Mouse (Mus musculus) heart, adult 2 months (tissue): ENCODE results near the gene Sesn1. TPM values are rescaled to one million over a fixed set of nuclear protein-coding genes. Genes with fewer than 3 reads are reported as not detected.
A peak's percentile ranks its signal among the peaks of the same experiment; 100 is the strongest.

ENCODE experiments used
- DNase-seq, 2 experiments: peaks; one replicate each; pipeline ENCODE4 v3.0.0; 2021
- H3K27ac ChIP-seq: fragments of 200-600 bp; 2 replicates; pipeline ENCODE4 v1.8.1; 2022
- H3K27me3 ChIP-seq: fragments of 200-500 bp; 2 replicates; pipeline ENCODE4 v1.6.1; 2012; ENCODE audit warnings: mild to moderate bottlenecking, low read length, inconsistent platforms, mixed read lengths; ENCODE audit not compliant: control insufficient read depth, insufficient read depth
- H3K36me3 ChIP-seq: fragments of 200-500 bp; 2 replicates; pipeline ENCODE4 v1.6.1; 2012; ENCODE audit warnings: low read length, inconsistent platforms; ENCODE audit not compliant: control insufficient read depth, insufficient read depth
- H3K4me1 ChIP-seq: fragments of 200-500 bp; 2 replicates; pipeline ENCODE4 v1.6.1; 2011; ENCODE audit warnings: low read length; ENCODE audit not compliant: control insufficient read depth, insufficient read depth
- H3K4me3 ChIP-seq: fragments of 200-600 bp; 2 replicates; pipeline ENCODE4 v1.8.1; 2022
- H3K79me2 ChIP-seq: fragments of 200-500 bp; replicated peaks from 2 replicates; pipeline ENCODE4 v1.6.1; 2012; ENCODE audit warnings: mild to moderate bottlenecking, inconsistent platforms, low read length, moderate library complexity, mixed read lengths; ENCODE audit not compliant: control insufficient read depth, insufficient read depth
- H3K9ac ChIP-seq: fragments of 200-500 bp; 2 replicates; pipeline ENCODE4 v1.6.1; 2012; ENCODE audit warnings: low read depth, mild to moderate bottlenecking, control low read depth, inconsistent platforms, low read length, mixed read lengths
- CTCF ChIP-seq: fragments of 200-600 bp; IDR thresholded peaks from 2 replicates; pipeline ENCODE4 v1.8.1; 2022; ENCODE audit warnings: antibody characterized with exemption, mild to moderate bottlenecking, moderate library complexity
- EP300 ChIP-seq: fragments of 200-500 bp; IDR thresholded peaks from 2 replicates; pipeline ENCODE4 v1.6.1; 2011; ENCODE audit warnings: low read depth, low read length, control low read depth; ENCODE audit not compliant: insufficient read depth
- POLR2A ChIP-seq: fragments of 200-500 bp; IDR thresholded peaks from 2 replicates; pipeline ENCODE4 v1.6.1; 2011; ENCODE audit warnings: mild to moderate bottlenecking, low read depth, low read length, control low read depth; ENCODE audit not compliant: insufficient read depth
- WGBS: fragments of 180-500 bp; shearing (Covaris S2); methylation state at CpG from one replicate; pipeline ENCODE4 v1.1.7; 2018; 5-methylcytosine and 5-hydroxymethylcytosine counted together
- intact Hi-C: fragments of 180-260 bp; cut with DNase I; formaldehyde crosslinking; loops from one replicate; pipeline ENCODE4 v1.15.1; 2025
- polyA plus RNA-seq: library from polyadenylated mRNA; depleted of rRNA; stranded (reverse); fragments of >200 nt; gene quantifications from 2 replicates; pipeline ENCODE4 v1.2.3, GENCODE M21; 2012
- total RNA-seq, 2 experiments: library from RNA; stranded (reverse); gene quantifications; 2 replicates each; pipeline ENCODE4 v1.2.3; 2021

Sesn1 gene
- total and polyA plus RNA-seq, 3 experiments, result 47.8 to 121 (median 120) TPM

DNA sequence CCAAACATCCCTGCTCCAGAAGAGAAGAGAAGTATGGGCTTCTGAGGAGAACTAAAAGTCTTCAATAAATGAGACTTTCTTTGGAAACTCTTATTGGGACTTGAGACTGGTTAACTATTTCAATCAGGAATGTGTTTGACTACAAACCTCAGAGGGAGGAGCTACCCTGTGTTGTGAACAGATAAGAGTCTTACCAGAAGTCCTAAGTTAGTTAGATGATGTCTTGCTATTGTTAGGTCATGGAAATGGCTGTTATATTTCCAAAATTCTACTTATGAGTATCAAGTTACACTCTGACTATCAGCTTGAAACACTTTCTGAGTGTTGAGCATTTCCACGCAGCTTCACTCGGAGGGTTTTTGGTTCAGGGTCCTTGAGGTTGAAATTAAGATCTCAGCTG, 39.0 kb downstream of the Sesn1 start:
- Histone ChIP-seq H3K36me3 (no peaks in the 10 kb centered on the region), H3K79me2 (no peaks in the 10 kb centered on the region), H3K4me1 (no peaks in the 10 kb centered on the region; the same call in 1 of the 2 replicates), H3K27me3 (no peaks in the 10 kb centered on the region), H3K9ac (no peak overlapping the region), H3K4me3 (no peak overlapping the region), H3K27ac (no peak overlapping the region)
- intact Hi-C loops, result no loop called here
- TF ChIP-seq EP300, result no peak
- no peak for TF ChIP-seq CTCF
- TF ChIP-seq POLR2A, result no peak
- DNase-seq, result no peak
- 57% methylated on average over 2 of the region's 2 CpGs for WGBS

DNA sequence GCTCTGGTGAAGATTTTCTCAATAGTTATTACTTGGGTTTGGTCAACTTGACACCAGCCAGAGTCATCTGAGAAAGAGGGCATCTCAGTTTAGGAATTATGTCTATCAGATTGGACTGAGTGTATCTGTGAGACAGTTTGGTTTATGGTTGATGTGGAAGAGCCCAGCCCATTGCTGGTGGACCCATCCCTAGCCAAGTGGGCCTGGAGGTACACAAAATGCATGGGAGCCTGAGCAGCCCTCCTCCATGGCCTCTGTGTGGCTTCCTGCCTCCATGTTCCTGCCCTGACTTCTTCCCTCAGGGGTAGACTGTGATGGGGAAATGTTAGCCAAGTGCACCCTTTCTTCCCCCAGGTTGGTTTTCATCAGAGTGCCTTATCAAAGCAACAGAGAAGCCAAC, 50.1 kb downstream of the Sesn1 start:
- H3K27me3 ChIP-seq, result no peaks in the 10 kb centered on the region
- DNase-seq, result no peak
- H3K9ac ChIP-seq, result no peak overlapping the region
- no peaks in the 10 kb centered on the region for H3K36me3 ChIP-seq
- peaks cover 2% of the 10 kb centered on the region; the same call in 1 of the 2 replicates for H3K79me2 ChIP-seq
- no peak overlapping the region for H3K4me3 ChIP-seq
- no peaks in the 10 kb centered on the region for H3K4me1 ChIP-seq
- intact Hi-C loops, result no loop called here
- TF ChIP-seq CTCF (no peak), EP300 (no peak), POLR2A (no peak)
- H3K27ac ChIP-seq, result no peak overlapping the region

DNA sequence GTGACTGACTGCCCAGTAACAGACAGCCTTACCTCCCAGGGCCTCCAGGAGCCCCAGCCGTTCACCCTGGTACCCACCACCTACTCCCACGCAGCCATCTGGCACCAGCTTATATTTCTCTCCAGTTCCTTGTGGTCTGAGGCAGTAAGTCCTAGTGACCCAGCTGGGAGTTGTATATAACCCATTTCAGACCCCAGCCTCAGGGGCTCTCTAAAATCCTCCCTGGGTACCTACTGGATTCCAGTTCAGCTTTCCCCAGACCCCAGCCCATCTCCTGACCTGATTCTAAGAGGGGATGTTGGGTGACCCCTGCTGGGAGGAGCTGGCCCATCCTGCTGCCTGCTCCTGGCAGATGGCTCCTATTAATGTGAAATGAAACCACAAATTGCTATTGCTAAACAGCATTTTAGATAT, 50.5 kb downstream of the Sesn1 start:
- no peaks in the 10 kb centered on the region for H3K4me1 ChIP-seq
- peaks cover 2% of the 10 kb centered on the region; the same call in 1 of the 2 replicates for H3K79me2 ChIP-seq
- intact Hi-C loops, result no loop called here
- no peak overlapping the region for H3K9ac ChIP-seq
- H3K27me3 ChIP-seq, result no peaks in the 10 kb centered on the region
- DNase-seq, result no peak
- TF ChIP-seq EP300 (no peak), CTCF (no peak), POLR2A (no peak)
- 81% methylated on average over 2 of the region's 2 CpGs for WGBS
- no peak overlapping the region for H3K27ac ChIP-seq
- H3K36me3 ChIP-seq, result no peaks in the 10 kb centered on the region
- no peak overlapping the region for H3K4me3 ChIP-seq

DNA sequence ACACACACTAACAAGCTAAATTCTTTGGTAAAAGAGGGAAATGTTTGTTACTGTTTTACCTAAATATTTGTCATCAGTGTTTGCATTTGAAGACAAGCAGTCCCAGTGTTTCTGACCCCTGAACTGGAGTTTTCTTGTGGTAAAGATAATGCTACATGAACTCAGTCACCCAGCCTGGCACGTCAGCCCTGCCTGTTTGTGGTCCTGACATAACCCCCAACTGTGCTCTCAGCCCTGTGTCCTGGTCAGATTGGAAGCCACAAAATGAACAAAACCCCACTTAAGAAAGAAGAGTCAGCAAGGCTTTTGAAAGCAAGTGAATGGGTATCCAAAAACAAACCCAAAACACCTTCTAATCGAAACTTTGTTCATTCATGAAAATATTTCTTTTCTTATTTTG, 53.3 kb downstream of the Sesn1 start:
- no peak for TF ChIP-seq EP300
- TF ChIP-seq CTCF, result no peak
- no peak for TF ChIP-seq POLR2A
- H3K27me3 ChIP-seq, result no peaks in the 10 kb centered on the region
- H3K9ac ChIP-seq, result no peak overlapping the region
- H3K79me2 ChIP-seq, result peaks cover 2% of the 10 kb centered on the region; the same call in 1 of the 2 replicates
- WGBS, result 75% methylated on average over 2 of the region's 2 CpGs
- no peak overlapping the region for H3K27ac ChIP-seq
- intact Hi-C loops, result no loop called here
- DNase-seq, result no peak
- no peak overlapping the region for H3K4me3 ChIP-seq
- peaks cover 2% of the 10 kb centered on the region; the same call in 1 of the 2 replicates for H3K36me3 ChIP-seq
- H3K4me1 ChIP-seq, result peaks cover 10% of the 10 kb centered on the region

DNA sequence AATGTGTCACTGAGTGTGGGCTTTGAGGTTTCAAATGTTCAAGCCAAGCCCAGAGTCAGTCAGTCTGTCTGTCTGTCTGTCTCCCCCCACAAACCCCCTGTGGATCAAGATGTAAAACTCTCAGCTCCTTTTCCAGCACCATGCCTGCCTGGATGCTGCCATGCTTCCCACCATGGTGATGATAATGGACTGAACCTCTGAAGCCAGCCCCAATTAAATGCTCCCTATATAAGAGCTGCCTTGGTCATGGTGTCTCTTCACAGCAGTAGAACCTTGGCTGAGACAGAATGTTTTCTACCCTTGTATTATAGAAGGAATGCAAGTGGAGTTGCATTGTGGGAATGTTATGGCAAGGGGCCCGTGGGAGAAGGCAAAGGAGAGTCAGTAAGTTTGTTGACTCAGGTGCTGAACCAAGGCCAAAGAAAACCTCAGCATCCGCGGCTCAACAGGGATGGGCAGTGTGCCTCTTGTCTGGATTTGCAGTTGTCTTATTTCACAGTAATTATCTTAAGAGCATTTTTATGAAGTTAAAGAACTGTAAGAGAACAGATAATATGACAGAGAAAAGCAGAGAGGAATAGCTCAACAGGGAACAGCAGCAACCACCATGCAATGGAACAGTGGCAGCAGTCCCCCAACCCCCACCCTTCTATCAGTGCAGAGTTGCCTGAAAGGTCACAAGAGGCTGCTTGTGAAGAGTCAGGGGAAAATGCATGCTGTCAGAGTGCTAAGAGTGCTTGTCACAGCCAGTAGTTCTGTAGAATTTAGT, 56.5 kb downstream of the Sesn1 start:
- no peak overlapping the region for H3K27ac ChIP-seq
- intact Hi-C loops, result no loop called here

DNA sequence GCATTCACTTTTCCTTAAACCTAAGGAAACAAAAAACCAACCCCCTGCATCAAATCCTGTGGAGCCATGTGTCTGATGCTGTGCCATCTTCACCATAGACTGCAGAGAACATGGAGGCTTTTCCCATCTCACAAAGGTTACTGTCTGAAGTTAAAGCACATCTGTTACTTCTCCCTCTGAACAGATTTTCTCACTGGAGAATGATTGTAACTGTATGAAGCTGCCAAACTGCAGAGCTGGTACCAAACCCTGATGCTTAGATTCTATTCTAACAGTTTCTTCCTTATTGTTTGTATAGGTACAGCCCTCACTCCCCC, 57.1 kb downstream of the Sesn1 start:
- Histone ChIP-seq H3K4me1 (peaks cover 14% of the 10 kb centered on the region), H3K79me2 (peaks cover 3% of the 10 kb centered on the region; the same call in 1 of the 2 replicates), H3K27ac (no peak overlapping the region), H3K27me3 (no peaks in the 10 kb centered on the region), H3K4me3 (no peak overlapping the region), H3K9ac (no peak overlapping the region), H3K36me3 (peaks cover 2% of the 10 kb centered on the region; the same call in 1 of the 2 replicates)
- DNase-seq, result no peak
- TF ChIP-seq EP300 (no peak), POLR2A (no peak), CTCF (no peak)
- intact Hi-C loops, result no loop called here

More for the DNA sequence above, 56.5 kb downstream of the Sesn1 start:
- Histone ChIP-seq H3K9ac (no peak overlapping the region), H3K4me1 (peaks cover 13% of the 10 kb centered on the region), H3K4me3 (no peak overlapping the region), H3K36me3 (peaks cover 2% of the 10 kb centered on the region; the same call in 1 of the 2 replicates), H3K79me2 (peaks cover 3% of the 10 kb centered on the region; the same call in 1 of the 2 replicates), H3K27me3 (no peaks in the 10 kb centered on the region)
- TF ChIP-seq EP300 (0 out of 2 replicates have a peak, but pooled peaks have one; percentile 27), POLR2A (no peak), CTCF (no peak)
- 11% methylated on average over 3 of the region's 3 CpGs for WGBS
- DNase-seq, result peak in 1 of 2 experiments; percentile 51
